Mouse (Mus musculus) liver, embryonic 13.5 days (tissue): Measurements from ENCODE around the gene 1700003F12Rik. TPM values are rescaled to one million over a fixed set of nuclear protein-coding genes. Genes with fewer than 3 reads are reported as not detected.

Experiments
- ATAC-seq: fragments of 200-750 bp; cut with Nextera tagmentation; 2 replicates; pipeline ENCODE4 v1.8.0; 2017; ENCODE audit warnings: low read depth, mild to moderate bottlenecking, moderate number of reproducible peaks, moderate library complexity
- DNase-seq: peaks from one replicate; pipeline ENCODE4 v3.0.0; 2022
- H3K27ac ChIP-seq: fragments of 300-500 bp; sonication (generic); 2 replicates; pipeline ENCODE4 v1.5.1; 2015; ENCODE audit warnings: moderate library complexity, mild to moderate bottlenecking, inconsistent platforms
- H3K27me3 ChIP-seq: fragments of 300-500 bp; sonication (generic); 2 replicates; pipeline ENCODE4 v1.6.1; 2015; ENCODE audit warnings: mild to moderate bottlenecking, inconsistent platforms
- H3K36me3 ChIP-seq: fragments of 300-500 bp; sonication (generic); 2 replicates; pipeline ENCODE4 v1.6.1; 2015; ENCODE audit warnings: mild to moderate bottlenecking, inconsistent platforms
- H3K4me1 ChIP-seq: fragments of 300-500 bp; sonication (generic); replicated peaks from 2 replicates; pipeline ENCODE4 v1.6.1; 2015; ENCODE audit warnings: inconsistent platforms
- H3K4me2 ChIP-seq: fragments of 300-500 bp; sonication (generic); 2 replicates; pipeline ENCODE4 v1.6.1; 2015; ENCODE audit warnings: inconsistent platforms, mild to moderate bottlenecking, moderate library complexity
- H3K4me3 ChIP-seq: fragments of 300-500 bp; sonication (generic); replicated peaks from 2 replicates; pipeline ENCODE4 v1.5.1; 2015; ENCODE audit warnings: mild to moderate bottlenecking, inconsistent platforms
- H3K9ac ChIP-seq: fragments of 300-500 bp; sonication (generic); 2 replicates; pipeline ENCODE4 v1.6.1; 2015; ENCODE audit warnings: mild to moderate bottlenecking, inconsistent platforms
- H3K9me3 ChIP-seq: fragments of 300-500 bp; sonication (generic); replicated peaks from 2 replicates; pipeline ENCODE4 v1.6.1; 2016; ENCODE audit warnings: inconsistent platforms
- WGBS: fragments of 180-500 bp; shearing (Covaris S2); methylation state at CpG from one replicate; pipeline ENCODE4 v1.1.7; 2015; ENCODE audit not compliant: insufficient replicate concordance; 5-methylcytosine and 5-hydroxymethylcytosine counted together
- polyA plus RNA-seq: library from polyadenylated mRNA; unstranded; fragments of >200 nt; fragmentation: Nextera tagmentation; extraction: Ambion mirVana; gene quantifications from 2 replicates; pipeline ENCODE4 v1.2.1, GENCODE M21; 2015

1700003F12Rik gene
- polyA plus RNA-seq = 1.3 and 1.5 TPM in 2 replicates

- Histone ChIP-seq H3K27me3 (peaks cover 33% of the 10 kb centered on the region), H3K4me1 (peaks cover 19% of the 10 kb centered on the region), H3K4me3 (no peak within 1 kb of the TSS), H3K4me2 (no peak within 1 kb of the TSS), H3K9me3 (no peaks in the 10 kb centered on the region), H3K9ac (no peak within 1 kb of the TSS), H3K27ac (no peak within 1 kb of the TSS), H3K36me3 (0 out of 2 replicates have a peak, but pooled peaks cover 1% of the 10 kb centered on the region)
- ATAC-seq (no peak), DNase-seq (no peak)
- 87% methylated on average over 10 of the region's 10 CpGs for WGBS
Observed at GRCm38 (mm10) chr2:154546711-154547110, at the start of gene 1700003F12Rik. 1700003F12Rik (plus strand) TSS chr2:154547085.

GRCm38 (mm10) chr2:154498571-154498970, 48.3 kb upstream of the 1700003F12Rik start:
- Histone ChIP-seq H3K4me2 (no peak overlapping the region), H3K27me3 (no peaks in the 10 kb centered on the region), H3K9ac (no peak overlapping the region), H3K36me3 (peaks cover 7% of the 10 kb centered on the region; the same call in 1 of the 2 replicates), H3K4me3 (no peak overlapping the region), H3K9me3 (no peaks in the 10 kb centered on the region), H3K27ac (no peak overlapping the region), H3K4me1 (peaks cover 15% of the 10 kb centered on the region)
- ATAC-seq (no peak), DNase-seq (no peak)
- 49% methylated on average over 5 of the region's 5 CpGs for WGBS

- Histone ChIP-seq H3K27ac (peak overlapping the region; percentile 9; the same call in 1 of the 2 replicates), H3K4me1 (peaks cover 15% of the 10 kb centered on the region), H3K9me3 (no peaks in the 10 kb centered on the region), H3K36me3 (peaks cover 13% of the 10 kb centered on the region; the same call in 1 of the 2 replicates), H3K4me3 (no peak overlapping the region), H3K9ac (no peak overlapping the region), H3K27me3 (no peaks in the 10 kb centered on the region), H3K4me2 (no peak overlapping the region)
- DNase-seq = no peak
- 43% methylated on average over 2 of the region's 2 CpGs for WGBS
- peak; percentile 64; the same call in 1 of the 2 replicates for ATAC-seq
Observed at GRCm38 (mm10) chr2:154499717-154500247, 47.1 kb upstream of the 1700003F12Rik start.

- no peak overlapping the region for H3K9ac ChIP-seq
- 87% methylated on average over 3 of the region's 3 CpGs for WGBS
- H3K9me3 ChIP-seq = no peaks in the 10 kb centered on the region
- H3K36me3 ChIP-seq = peaks cover 15% of the 10 kb centered on the region; the same call in 1 of the 2 replicates
- no peaks in the 10 kb centered on the region for H3K27me3 ChIP-seq
- no peak overlapping the region for H3K27ac ChIP-seq
- peaks cover 15% of the 10 kb centered on the region for H3K4me1 ChIP-seq
- no peak overlapping the region for H3K4me2 ChIP-seq
- DNase-seq (no peak), ATAC-seq (no peak)
- H3K4me3 ChIP-seq = no peak overlapping the region
Observed at GRCm38 (mm10) chr2:154500758-154501157, 46.1 kb upstream of the 1700003F12Rik start.

- Histone ChIP-seq H3K4me3 (no peak overlapping the region), H3K9me3 (no peaks in the 10 kb centered on the region), H3K27me3 (no peaks in the 10 kb centered on the region), H3K36me3 (peaks cover 36% of the 10 kb centered on the region), H3K27ac (no peak overlapping the region), H3K4me2 (no peak overlapping the region), H3K4me1 (peaks cover 12% of the 10 kb centered on the region), H3K9ac (no peak overlapping the region)
- DNase-seq = no peak
- no peak for ATAC-seq
- WGBS = 78% methylated on average over 2 of the region's 2 CpGs
Observed at GRCm38 (mm10) chr2:154507076-154507475, 39.8 kb upstream of the 1700003F12Rik start.

GRCm38 (mm10) chr2:154507566-154508283, 39.2 kb upstream of the 1700003F12Rik start:
- no peaks in the 10 kb centered on the region for H3K9me3 ChIP-seq
- peak; percentile 74 for ATAC-seq
- WGBS = 56% methylated on average over 9 of the region's 9 CpGs
- peak; percentile 9 for DNase-seq
- H3K36me3 ChIP-seq = peaks cover 35% of the 10 kb centered on the region
- H3K4me3 ChIP-seq = no peak overlapping the region
- 0 out of 2 replicates have a peak overlapping the region, but pooled peaks have one; percentile 0 for H3K27ac ChIP-seq
- no peaks in the 10 kb centered on the region for H3K27me3 ChIP-seq
- peak overlapping the region; percentile 19; the same call in 1 of the 2 replicates for H3K9ac ChIP-seq
- no peak overlapping the region for H3K4me2 ChIP-seq
- peaks cover 12% of the 10 kb centered on the region for H3K4me1 ChIP-seq

- Histone ChIP-seq H3K9ac (no peak overlapping the region), H3K27ac (0 out of 2 replicates have a peak overlapping the region, but pooled peaks have one; percentile 0), H3K9me3 (no peaks in the 10 kb centered on the region), H3K4me2 (no peak overlapping the region), H3K4me1 (peaks cover 12% of the 10 kb centered on the region), H3K36me3 (peaks cover 33% of the 10 kb centered on the region), H3K27me3 (no peaks in the 10 kb centered on the region), H3K4me3 (no peak overlapping the region)
- 84% methylated on average over 4 of the region's 4 CpGs for WGBS
- ATAC-seq = no peak
- DNase-seq = no peak
Observed at GRCm38 (mm10) chr2:154508450-154508849, 38.4 kb upstream of the 1700003F12Rik start.

- Histone ChIP-seq H3K27ac (no peak overlapping the region), H3K36me3 (peaks cover 25% of the 10 kb centered on the region), H3K9ac (no peak overlapping the region), H3K4me3 (no peak overlapping the region), H3K27me3 (no peaks in the 10 kb centered on the region), H3K4me1 (peaks cover 12% of the 10 kb centered on the region), H3K9me3 (no peaks in the 10 kb centered on the region), H3K4me2 (no peak overlapping the region)
- DNase-seq = no peak
- no peak for ATAC-seq
- 86% methylated on average over 3 of the region's 3 CpGs for WGBS
Observed at GRCm38 (mm10) chr2:154510141-154510540, 36.7 kb upstream of the 1700003F12Rik start.

- H3K9me3 ChIP-seq = no peaks in the 10 kb centered on the region
- H3K4me1 ChIP-seq = no peaks in the 10 kb centered on the region
- H3K36me3 ChIP-seq = peaks cover 11% of the 10 kb centered on the region
- 75% methylated on average over 3 of the region's 3 CpGs for WGBS
- no peak overlapping the region for H3K4me3 ChIP-seq
- DNase-seq (no peak), ATAC-seq (no peak)
- H3K27me3 ChIP-seq = no peaks in the 10 kb centered on the region
- H3K9ac ChIP-seq = no peak overlapping the region
- H3K4me2 ChIP-seq = no peak overlapping the region
- H3K27ac ChIP-seq = no peak overlapping the region
Observed at GRCm38 (mm10) chr2:154516944-154517343, 29.9 kb upstream of the 1700003F12Rik start.

- no peaks in the 10 kb centered on the region for H3K4me1 ChIP-seq
- no peak overlapping the region for H3K9ac ChIP-seq
- H3K27ac ChIP-seq = no peak overlapping the region
- ATAC-seq (no peak), DNase-seq (no peak)
- no peaks in the 10 kb centered on the region for H3K9me3 ChIP-seq
- no peak overlapping the region for H3K4me2 ChIP-seq
- no peaks in the 10 kb centered on the region for H3K27me3 ChIP-seq
- H3K36me3 ChIP-seq = peaks cover 11% of the 10 kb centered on the region
- 77% methylated on average over 5 of the region's 5 CpGs for WGBS
- H3K4me3 ChIP-seq = no peak overlapping the region
Observed at GRCm38 (mm10) chr2:154517424-154517823, 29.5 kb upstream of the 1700003F12Rik start.

- Histone ChIP-seq H3K27ac (no peak overlapping the region), H3K4me3 (no peak overlapping the region), H3K36me3 (peaks cover 38% of the 10 kb centered on the region), H3K9ac (no peak overlapping the region), H3K27me3 (no peaks in the 10 kb centered on the region), H3K9me3 (no peaks in the 10 kb centered on the region), H3K4me1 (no peaks in the 10 kb centered on the region), H3K4me2 (no peak overlapping the region)
- no peak for DNase-seq
- no peak for ATAC-seq
Observed at GRCm38 (mm10) chr2:154521449-154521848, 25.4 kb upstream of the 1700003F12Rik start.
